Mouse (Mus musculus): ENCODE results near the gene Ppara. TPM values are rescaled to one million over a fixed set of nuclear protein-coding genes. Genes with fewer than 3 reads are reported as not detected.

Ppara gene
- 5.1 and 5.9 TPM in 2 replicates for polyA plus RNA-seq (2015; fragmentation: Nextera tagmentation; extraction: Ambion mirVana)

DNA sequence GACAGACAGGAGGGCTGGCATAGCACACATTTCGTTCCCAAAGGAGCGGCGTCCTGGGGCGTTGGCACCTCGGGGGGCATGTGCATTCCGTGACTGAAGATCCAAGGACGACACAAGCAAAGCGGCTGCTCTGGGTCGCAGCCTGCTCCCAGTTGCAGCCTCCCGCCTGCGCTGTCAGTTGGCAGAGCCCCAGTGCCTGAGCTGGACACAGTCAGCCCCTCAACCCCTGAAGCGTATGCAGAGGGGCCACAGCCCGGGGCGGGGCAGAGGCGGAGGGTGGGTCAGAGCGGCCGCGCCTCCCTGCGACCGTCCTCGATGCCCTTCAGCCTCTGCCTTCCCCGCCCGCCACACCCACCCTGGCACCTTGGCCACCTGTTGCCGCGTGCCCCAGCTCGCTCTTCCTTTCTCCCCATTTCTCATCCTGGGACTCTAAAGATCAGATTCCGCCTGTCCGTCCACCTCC is at the start of gene Ppara:
Gene Ppara (plus strand): TSS at position 413 of the 463 bp plus-strand sequence.
- peak within 1 kb of the TSS; percentile 40; the same call in 1 of the 2 replicates for H3K27ac ChIP-seq (ENCODE audit: low read length)
- peak; percentile 69 for ATAC-seq (ENCODE audit: low FRiP score, low TSS enrichment)
- peaks cover 48% of the 10 kb centered on the region for H3K27me3 ChIP-seq (ENCODE audit: insufficient read depth, low read length)
- peak within 1 kb of the TSS; percentile 80 for H3K4me3 ChIP-seq (ENCODE audit: low read length)
- H3K4me1 ChIP-seq (ENCODE audit: insufficient read depth, low read length) = peaks cover 10% of the 10 kb centered on the region; the same call in 1 of the 2 replicates
- H3K9ac ChIP-seq (replicated peaks; ENCODE audit: low read length) = peak within 1 kb of the TSS; percentile 74
- H3K9me3 ChIP-seq (ENCODE audit: low read length) = no peaks in the 10 kb centered on the region
- no peaks in the 10 kb centered on the region for H3K36me3 ChIP-seq (ENCODE audit: insufficient read depth, low read length)
- peak within 1 kb of the TSS; percentile 86 for H3K4me2 ChIP-seq (replicated peaks; ENCODE audit: low read depth, low read length)
- WGBS = 3% methylated on average over 27 of the region's 28 CpGs

DNA sequence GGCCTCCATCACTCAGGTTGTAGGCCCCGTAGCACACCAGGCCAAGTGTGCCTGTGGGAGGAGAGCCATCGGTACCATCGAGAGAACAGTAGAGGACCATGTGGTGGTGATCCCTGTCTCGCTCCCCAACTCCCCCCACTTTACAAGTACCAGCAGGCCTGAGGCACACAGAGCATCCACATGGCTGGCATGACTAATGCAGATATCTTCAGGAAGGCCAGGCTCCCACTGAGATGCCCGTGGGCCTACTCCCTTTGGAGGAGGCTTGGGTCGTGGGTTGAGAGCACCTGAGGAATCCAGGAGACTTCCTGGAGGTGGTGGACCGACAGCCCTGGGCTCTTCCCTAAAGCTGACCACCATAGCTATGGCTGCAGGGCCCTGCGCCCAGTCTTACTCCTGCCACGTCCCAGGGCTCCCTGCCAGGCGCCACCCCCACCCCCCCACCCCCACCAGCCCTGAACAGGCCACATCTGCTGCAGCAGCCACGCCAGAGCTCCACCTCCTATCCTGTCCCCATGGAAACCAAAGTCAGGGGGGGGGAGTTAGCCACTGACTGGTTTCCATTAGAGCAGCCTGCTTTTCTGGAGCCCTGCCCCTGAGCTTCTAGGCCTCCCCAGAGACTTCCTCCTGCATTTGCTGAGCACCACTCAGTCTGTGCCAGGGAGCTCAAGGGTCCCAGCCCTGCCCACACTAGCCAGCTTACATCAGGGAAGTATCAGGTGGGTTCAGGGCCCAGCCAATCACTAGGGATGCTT is 48.0 kb upstream of the Ppara start:
- H3K9ac ChIP-seq (replicated peaks; ENCODE audit: low read length) = 0 out of 2 replicates have a peak overlapping the region, but pooled peaks have one; percentile 1

DNA sequence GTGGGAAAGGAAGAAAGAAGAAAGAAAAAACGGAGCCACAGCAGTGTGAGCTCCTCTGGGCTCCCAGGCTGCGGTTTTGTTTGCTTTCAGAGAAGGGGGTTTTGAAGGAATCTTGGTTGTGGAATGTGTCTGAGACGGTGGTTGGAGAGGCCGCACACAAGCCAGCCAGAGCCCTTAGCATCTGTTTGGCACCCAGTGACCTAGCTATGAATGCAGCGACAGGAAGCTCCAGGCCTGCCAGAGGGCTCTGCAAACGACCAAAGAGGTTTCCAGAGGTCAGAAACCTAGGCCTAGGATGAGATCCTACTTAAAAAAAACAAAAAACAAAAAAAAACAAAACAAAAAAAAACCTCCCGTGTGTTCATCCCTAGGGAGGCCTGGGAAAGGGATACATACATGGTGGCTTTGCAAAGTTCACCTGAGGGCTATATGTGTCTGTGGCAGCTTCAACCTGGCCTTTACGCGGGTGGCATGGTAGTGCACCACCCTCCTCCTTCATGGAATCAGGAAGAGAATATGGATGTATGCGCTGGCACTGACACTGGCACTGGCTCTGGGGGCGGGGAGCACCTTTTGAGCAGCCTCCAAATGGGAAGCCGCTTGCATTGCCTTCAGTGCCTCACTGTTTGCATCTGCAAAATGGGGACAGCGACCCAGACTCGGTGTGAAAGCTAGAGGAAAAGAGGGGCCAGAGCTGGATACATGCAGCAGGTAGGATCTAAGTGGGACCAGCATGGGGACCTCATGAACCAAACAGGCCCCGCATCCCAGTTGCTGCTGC is 47.0 kb upstream of the Ppara start:
- peaks cover 13% of the 10 kb centered on the region for H3K4me1 ChIP-seq (ENCODE audit: insufficient read depth, low read length)
- H3K9ac ChIP-seq (replicated peaks; ENCODE audit: low read length) = 0 out of 2 replicates have a peak overlapping the region, but pooled peaks have one; percentile 1
- peaks cover 50% of the 10 kb centered on the region for H3K36me3 ChIP-seq (ENCODE audit: insufficient read depth, low read length)
- 71% methylated on average over 15 of the region's 15 CpGs for WGBS
- no peak overlapping the region for H3K4me3 ChIP-seq (ENCODE audit: low read length)
- ATAC-seq (ENCODE audit: low FRiP score, low TSS enrichment) = no peak
- H3K27ac ChIP-seq (ENCODE audit: low read length) = peak overlapping the region; percentile 46
- no peak overlapping the region for H3K4me2 ChIP-seq (replicated peaks; ENCODE audit: low read depth, low read length)
- no peaks in the 10 kb centered on the region for H3K27me3 ChIP-seq (ENCODE audit: insufficient read depth, low read length)
- H3K9me3 ChIP-seq (ENCODE audit: low read length) = no peaks in the 10 kb centered on the region

More for the DNA sequence above, 48.0 kb upstream of the Ppara start:
- Histone ChIP-seq H3K27ac (ENCODE audit: low read length) (peak overlapping the region; percentile 47), H3K4me2 (replicated peaks; ENCODE audit: low read depth, low read length) (no peak overlapping the region), H3K36me3 (ENCODE audit: insufficient read depth, low read length) (peaks cover 50% of the 10 kb centered on the region), H3K4me3 (ENCODE audit: low read length) (no peak overlapping the region), H3K27me3 (ENCODE audit: insufficient read depth, low read length) (no peaks in the 10 kb centered on the region), H3K9me3 (ENCODE audit: low read length) (no peaks in the 10 kb centered on the region), H3K4me1 (ENCODE audit: insufficient read depth, low read length) (peaks cover 13% of the 10 kb centered on the region)
- ATAC-seq (ENCODE audit: low FRiP score, low TSS enrichment) = peak; percentile 73
- WGBS = 62% methylated on average over 11 of the region's 11 CpGs

DNA sequence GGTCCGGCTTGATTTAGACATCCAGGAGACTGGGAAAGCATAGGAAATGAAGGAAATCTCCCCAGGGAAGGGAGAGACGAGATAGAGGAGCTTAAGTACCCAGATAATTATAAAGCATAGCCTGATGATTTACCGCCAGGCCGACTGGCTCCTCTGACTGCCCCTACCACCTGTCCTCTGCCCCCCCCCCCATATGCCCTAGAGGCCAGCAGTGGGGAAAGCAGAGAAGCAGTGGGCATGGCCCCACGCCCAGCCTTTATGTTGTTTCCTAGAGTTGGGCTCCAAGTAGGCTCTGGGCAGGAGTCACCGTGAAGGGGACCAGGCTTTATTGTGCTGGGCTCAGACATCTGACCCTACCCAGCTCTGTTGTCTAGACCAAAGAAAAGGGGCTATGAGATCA is 46.0 kb upstream of the Ppara start:
- H3K36me3 ChIP-seq (ENCODE audit: insufficient read depth, low read length) = peaks cover 49% of the 10 kb centered on the region
- no peaks in the 10 kb centered on the region for H3K27me3 ChIP-seq (ENCODE audit: insufficient read depth, low read length)
- H3K4me3 ChIP-seq (ENCODE audit: low read length) = no peak overlapping the region
- ATAC-seq (ENCODE audit: low FRiP score, low TSS enrichment) = no peak
- no peak overlapping the region for H3K9ac ChIP-seq (replicated peaks; ENCODE audit: low read length)
- no peak overlapping the region for H3K27ac ChIP-seq (ENCODE audit: low read length)
- 64% methylated on average over 6 of the region's 6 CpGs for WGBS
- H3K4me1 ChIP-seq (ENCODE audit: insufficient read depth, low read length) = peaks cover 13% of the 10 kb centered on the region
- H3K4me2 ChIP-seq (replicated peaks; ENCODE audit: low read depth, low read length) = no peak overlapping the region
- no peaks in the 10 kb centered on the region for H3K9me3 ChIP-seq (ENCODE audit: low read length)

DNA sequence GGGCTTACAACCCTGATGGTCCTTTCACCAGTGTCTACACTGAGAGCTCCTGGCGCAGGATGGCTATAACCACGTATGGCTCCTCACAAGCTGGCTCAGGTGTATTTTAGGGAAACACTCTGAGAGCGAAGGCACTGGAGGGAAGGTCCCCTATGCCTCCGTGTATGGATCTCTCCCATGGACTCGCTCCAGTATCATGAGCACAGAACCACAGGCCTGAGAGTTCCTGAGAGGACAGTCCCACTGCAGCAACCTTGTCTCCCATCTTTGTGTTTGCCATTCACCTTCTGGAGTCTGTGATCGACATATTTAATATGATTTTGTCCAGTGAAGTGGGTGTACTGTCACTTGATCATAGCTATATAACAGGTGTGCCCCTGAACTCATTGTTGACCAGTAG is 45.3 kb upstream of the Ppara start:
- no peak for ATAC-seq (ENCODE audit: low FRiP score, low TSS enrichment)
- no peaks in the 10 kb centered on the region for H3K27me3 ChIP-seq (ENCODE audit: insufficient read depth, low read length)

DNA sequence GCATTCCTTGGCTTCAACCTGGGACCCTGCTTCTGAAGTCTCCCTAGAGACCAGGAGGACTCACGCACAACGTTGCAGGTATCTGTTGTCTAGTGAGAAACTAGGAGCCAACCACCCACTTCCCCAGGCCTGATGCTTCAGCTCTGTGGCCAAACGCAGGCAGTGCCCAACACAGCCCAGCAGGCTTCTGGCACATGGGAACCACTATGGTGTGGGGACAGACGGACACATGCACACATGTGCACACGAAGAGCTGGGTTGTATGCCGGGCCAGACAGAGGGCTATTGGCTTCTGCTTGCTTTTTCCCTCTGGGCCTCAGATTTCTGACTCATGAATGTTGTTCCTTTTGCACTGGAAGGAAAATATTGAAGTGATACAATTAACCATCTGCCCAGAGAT is 44.7 kb upstream of the Ppara start:
- Histone ChIP-seq H3K36me3 (ENCODE audit: insufficient read depth, low read length) (peaks cover 53% of the 10 kb centered on the region), H3K4me3 (ENCODE audit: low read length) (no peak overlapping the region), H3K4me1 (ENCODE audit: insufficient read depth, low read length) (peaks cover 13% of the 10 kb centered on the region), H3K27me3 (ENCODE audit: insufficient read depth, low read length) (no peaks in the 10 kb centered on the region), H3K9me3 (ENCODE audit: low read length) (no peaks in the 10 kb centered on the region), H3K27ac (ENCODE audit: low read length) (no peak overlapping the region), H3K9ac (replicated peaks; ENCODE audit: low read length) (no peak overlapping the region), H3K4me2 (replicated peaks; ENCODE audit: low read depth, low read length) (no peak overlapping the region)
- 88% methylated on average over 6 of the region's 6 CpGs for WGBS
- ATAC-seq (ENCODE audit: low FRiP score, low TSS enrichment) = no peak

More for the DNA sequence above, 45.3 kb upstream of the Ppara start:
- no peak overlapping the region for H3K4me2 ChIP-seq (replicated peaks; ENCODE audit: low read depth, low read length)
- H3K4me3 ChIP-seq (ENCODE audit: low read length) = no peak overlapping the region
- peaks cover 13% of the 10 kb centered on the region for H3K4me1 ChIP-seq (ENCODE audit: insufficient read depth, low read length)
- H3K9ac ChIP-seq (replicated peaks; ENCODE audit: low read length) = no peak overlapping the region
- H3K36me3 ChIP-seq (ENCODE audit: insufficient read depth, low read length) = peaks cover 49% of the 10 kb centered on the region
- H3K27ac ChIP-seq (ENCODE audit: low read length) = no peak overlapping the region
- WGBS = 91% methylated on average over 6 of the region's 6 CpGs
- H3K9me3 ChIP-seq (ENCODE audit: low read length) = no peaks in the 10 kb centered on the region

DNA sequence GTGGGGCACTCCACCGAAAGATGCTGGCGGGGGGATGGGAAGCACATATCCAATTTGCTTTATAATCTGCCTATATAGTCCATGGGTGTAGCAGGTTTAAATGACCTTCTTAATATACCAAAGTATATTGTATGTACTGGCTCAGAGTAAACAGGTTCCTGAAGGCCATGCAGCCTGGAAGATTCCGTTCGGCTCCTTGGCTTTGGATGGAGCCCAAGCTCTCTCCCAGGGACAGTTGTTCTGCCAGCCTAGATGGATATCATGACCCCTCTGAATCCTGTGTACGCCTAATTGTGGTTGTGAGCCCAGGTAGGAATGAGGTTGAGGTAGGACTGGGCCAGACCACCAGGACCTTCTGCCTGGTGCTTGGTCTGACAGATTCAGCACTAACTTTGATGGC is 43.9 kb upstream of the Ppara start:
- WGBS = 92% methylated on average over 5 of the region's 5 CpGs
- H3K9me3 ChIP-seq (ENCODE audit: low read length) = no peaks in the 10 kb centered on the region
- peaks cover 53% of the 10 kb centered on the region for H3K36me3 ChIP-seq (ENCODE audit: insufficient read depth, low read length)
- no peak for ATAC-seq (ENCODE audit: low FRiP score, low TSS enrichment)
- H3K4me3 ChIP-seq (ENCODE audit: low read length) = no peak overlapping the region
- no peak overlapping the region for H3K27ac ChIP-seq (ENCODE audit: low read length)
- no peak overlapping the region for H3K9ac ChIP-seq (replicated peaks; ENCODE audit: low read length)
- H3K4me1 ChIP-seq (ENCODE audit: insufficient read depth, low read length) = peaks cover 13% of the 10 kb centered on the region
- no peak overlapping the region for H3K4me2 ChIP-seq (replicated peaks; ENCODE audit: low read depth, low read length)
- H3K27me3 ChIP-seq (ENCODE audit: insufficient read depth, low read length) = no peaks in the 10 kb centered on the region

DNA sequence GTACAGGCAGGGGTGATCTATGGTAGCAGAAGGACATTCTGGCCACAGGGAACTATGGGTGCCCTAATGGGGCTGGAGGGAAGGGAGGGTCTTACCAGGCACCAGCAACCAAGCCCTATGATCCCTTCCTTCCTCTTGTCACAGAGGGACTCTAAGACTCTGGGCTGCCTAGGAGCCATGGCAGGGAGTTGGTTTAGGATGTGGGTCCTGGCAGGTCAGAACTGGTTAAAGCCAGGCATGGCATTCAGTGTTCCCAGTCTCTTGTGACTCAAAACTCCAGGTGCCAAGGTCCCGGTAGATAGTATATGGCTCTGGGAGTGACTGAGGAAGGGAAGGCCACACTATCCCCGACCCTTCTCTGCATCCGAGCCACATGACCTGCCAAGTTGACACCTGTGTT is 41.7 kb upstream of the Ppara start:
- Histone ChIP-seq H3K27ac (ENCODE audit: low read length) (no peak overlapping the region), H3K4me1 (ENCODE audit: insufficient read depth, low read length) (no peaks in the 10 kb centered on the region), H3K4me2 (replicated peaks; ENCODE audit: low read depth, low read length) (no peak overlapping the region), H3K9me3 (ENCODE audit: low read length) (no peaks in the 10 kb centered on the region), H3K36me3 (ENCODE audit: insufficient read depth, low read length) (peaks cover 71% of the 10 kb centered on the region), H3K9ac (replicated peaks; ENCODE audit: low read length) (no peak overlapping the region), H3K4me3 (ENCODE audit: low read length) (no peak overlapping the region), H3K27me3 (ENCODE audit: insufficient read depth, low read length) (no peaks in the 10 kb centered on the region)
- 88% methylated on average over 3 of the region's 3 CpGs for WGBS
- ATAC-seq (ENCODE audit: low FRiP score, low TSS enrichment) = no peak

DNA sequence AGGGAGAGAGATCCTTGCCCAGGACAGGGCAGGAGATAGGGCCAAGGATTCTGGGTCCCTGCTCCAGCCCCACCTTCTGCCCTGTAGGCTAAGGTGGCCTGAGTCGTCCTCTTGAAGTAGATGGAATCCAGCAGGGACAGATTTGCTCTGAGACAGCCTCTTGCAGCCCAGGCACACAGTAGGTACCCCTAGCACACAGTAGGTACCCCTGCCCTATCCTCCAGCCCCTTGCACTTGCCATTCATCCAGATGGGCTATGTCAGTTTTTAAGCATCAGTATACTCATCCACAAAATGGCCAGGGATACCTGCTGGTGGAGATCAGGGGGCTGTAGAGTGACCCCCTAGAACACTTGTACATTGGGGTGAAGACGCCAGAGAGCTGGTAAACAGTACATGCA is 41.0 kb upstream of the Ppara start:
- no peak overlapping the region for H3K27ac ChIP-seq (ENCODE audit: low read length)
- no peak for ATAC-seq (ENCODE audit: low FRiP score, low TSS enrichment)
- no peak overlapping the region for H3K4me3 ChIP-seq (ENCODE audit: low read length)
- no peaks in the 10 kb centered on the region for H3K9me3 ChIP-seq (ENCODE audit: low read length)
- H3K4me2 ChIP-seq (replicated peaks; ENCODE audit: low read depth, low read length) = no peak overlapping the region
- no peak overlapping the region for H3K9ac ChIP-seq (replicated peaks; ENCODE audit: low read length)
- 79% methylated on average over 2 of the region's 2 CpGs for WGBS
- no peaks in the 10 kb centered on the region for H3K4me1 ChIP-seq (ENCODE audit: insufficient read depth, low read length)
- H3K36me3 ChIP-seq (ENCODE audit: insufficient read depth, low read length) = peaks cover 74% of the 10 kb centered on the region
- no peaks in the 10 kb centered on the region for H3K27me3 ChIP-seq (ENCODE audit: insufficient read depth, low read length)

Measured in kidney, embryonic 16.5 days (tissue).